Mouse (Mus musculus) hindbrain, embryonic 11.5 days (tissue): ENCODE results near the gene Psma1. TPM values are rescaled to one million over a fixed set of nuclear protein-coding genes. Genes with fewer than 3 reads are reported as not detected.

Source experiments
- ATAC-seq: fragments of 200-750 bp; cut with Nextera tagmentation; 2 replicates; pipeline ENCODE4 v1.8.0; 2017; ENCODE audit warnings: mild to moderate bottlenecking, moderate TSS enrichment, moderate library complexity; ENCODE audit not compliant: low FRiP score
- DNase-seq: peaks from one replicate; pipeline ENCODE4 v3.0.0-alpha.2; 2015; ENCODE audit warnings: low spot score
- H3K27ac ChIP-seq: fragments of 300-500 bp; sonication (generic); 2 replicates; pipeline ENCODE4 v1.5.1; 2014; ENCODE audit warnings: mild to moderate bottlenecking, low read depth, low read length
- H3K27me3 ChIP-seq: fragments of 300-500 bp; sonication (generic); 2 replicates; pipeline ENCODE4 v1.6.1; 2014; ENCODE audit warnings: mild to moderate bottlenecking, low read length, moderate library complexity, mixed read lengths; ENCODE audit not compliant: control insufficient read depth, insufficient read depth
- H3K36me3 ChIP-seq: fragments of 300-500 bp; sonication (generic); 2 replicates; pipeline ENCODE4 v1.6.1; 2014; ENCODE audit warnings: mild to moderate bottlenecking, low read length, moderate library complexity, mixed read lengths; ENCODE audit not compliant: control insufficient read depth, insufficient read depth
- H3K4me1 ChIP-seq: fragments of 300-500 bp; sonication (generic); replicated peaks from 2 replicates; pipeline ENCODE4 v1.6.1; 2014; ENCODE audit warnings: low read length, mixed read lengths; ENCODE audit not compliant: control insufficient read depth, insufficient read depth
- H3K4me2 ChIP-seq: fragments of 300-500 bp; sonication (generic); replicated peaks from 2 replicates; pipeline ENCODE4 v1.6.1; 2014; ENCODE audit warnings: mild to moderate bottlenecking, low read depth, low read length
- H3K4me3 ChIP-seq: fragments of 300-500 bp; sonication (generic); 2 replicates; pipeline ENCODE4 v1.5.1; 2014; ENCODE audit warnings: low read depth, low read length
- H3K9ac ChIP-seq: fragments of 300-500 bp; sonication (generic); 2 replicates; pipeline ENCODE4 v1.6.1; 2014; ENCODE audit warnings: low read depth, low read length
- H3K9me3 ChIP-seq: fragments of 300-500 bp; sonication (generic); 2 replicates; pipeline ENCODE4 v1.6.1; 2016; ENCODE audit warnings: low read length; ENCODE audit not compliant: control insufficient read depth
- WGBS: fragments of 180-500 bp; shearing (Covaris S2); extraction: QIAGEN DNeasy Blood & Tissue Kit; methylation state at CpG from one replicate; pipeline ENCODE4 v1.1.7; 2014; 5-methylcytosine and 5-hydroxymethylcytosine counted together
- polyA plus RNA-seq: library from polyadenylated mRNA; unstranded; fragments of >200 nt; fragmentation: Nextera tagmentation; extraction: Ambion mirVana; gene quantifications from 2 replicates; pipeline ENCODE4 v1.2.1, GENCODE M21; 2014

Gene Psma1
- 476 and 479 TPM in 2 replicates for polyA plus RNA-seq

DNA sequence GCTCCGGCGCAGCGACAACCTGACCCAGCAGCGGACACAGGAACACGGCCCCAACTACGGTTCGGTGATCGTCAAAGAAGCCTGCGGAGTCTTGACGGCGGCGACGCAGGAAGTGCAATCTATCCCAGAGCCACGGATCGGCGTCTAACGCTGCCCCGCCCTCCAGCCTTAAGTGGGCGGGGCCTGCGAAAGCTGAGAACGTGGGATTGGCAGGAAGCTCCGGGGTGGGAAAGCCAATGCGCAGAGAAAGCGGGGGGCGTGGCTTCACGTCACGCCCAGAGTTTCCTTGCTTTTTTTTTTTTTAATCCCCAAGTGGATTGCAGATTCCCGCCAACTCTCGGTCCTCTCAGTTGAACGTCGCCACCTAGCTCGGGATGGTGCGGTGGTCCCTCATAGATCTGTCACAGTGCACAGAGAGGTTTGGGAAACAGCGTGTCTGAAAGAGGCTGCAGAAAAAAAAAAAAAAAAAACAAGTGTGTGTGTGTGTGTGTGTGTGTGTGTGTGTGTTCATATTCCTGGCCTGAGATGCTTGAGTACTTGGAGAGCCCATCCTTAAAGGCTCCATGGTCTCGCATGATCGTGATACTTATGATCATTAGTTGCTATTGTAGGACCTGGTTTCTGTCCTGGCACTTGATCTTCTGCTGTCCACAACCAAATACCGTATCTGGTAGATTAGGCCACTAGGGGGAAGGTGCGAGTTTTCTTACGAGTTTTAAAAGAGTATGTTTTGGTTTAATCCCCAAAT lies at the start of gene Psma1:
Gene Psma1, minus strand, starts transcription at position 114 of the 748 bp plus-strand sequence.
- Histone ChIP-seq H3K27me3 (no peaks in the 10 kb centered on the region), H3K9me3 (no peaks in the 10 kb centered on the region), H3K4me2 (peak within 1 kb of the TSS; percentile 81), H3K9ac (peak within 1 kb of the TSS; percentile 85), H3K27ac (peak within 1 kb of the TSS; percentile 39), H3K4me3 (peak within 1 kb of the TSS; percentile 89), H3K36me3 (no peaks in the 10 kb centered on the region), H3K4me1 (no peaks in the 10 kb centered on the region)
- peak; percentile 94 for ATAC-seq
- peak; percentile 100 for DNase-seq
- WGBS = under 1% methylated on average over 39 of the region's 39 CpGs

DNA sequence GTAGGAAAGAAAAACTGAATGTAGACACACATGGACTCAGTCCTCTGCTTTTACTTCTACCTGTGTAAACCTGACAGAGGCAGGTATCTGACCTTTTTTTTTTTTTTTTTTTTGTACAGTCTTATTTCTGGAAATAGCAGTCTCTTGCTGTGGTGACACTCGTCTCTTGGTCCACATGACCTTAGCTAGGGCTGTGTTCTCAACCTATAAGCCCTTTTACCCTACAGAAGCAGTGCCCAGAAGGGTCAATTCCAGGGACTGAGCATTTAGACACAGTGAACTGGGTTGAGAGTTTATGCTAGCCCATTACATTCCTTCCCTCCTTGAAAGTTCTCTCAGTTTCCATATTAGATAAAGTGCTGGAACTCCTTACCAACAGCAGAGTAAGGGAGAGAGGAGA lies 47.6 kb upstream of the Psma1 start:
- H3K4me3 ChIP-seq = no peak overlapping the region
- H3K9me3 ChIP-seq = no peaks in the 10 kb centered on the region
- no peak overlapping the region for H3K9ac ChIP-seq
- WGBS = 89% methylated on average over 1 of the region's 1 CpGs
- DNase-seq = no peak
- no peaks in the 10 kb centered on the region for H3K36me3 ChIP-seq
- no peak overlapping the region for H3K27ac ChIP-seq
- no peaks in the 10 kb centered on the region for H3K4me1 ChIP-seq
- no peak overlapping the region for H3K4me2 ChIP-seq
- H3K27me3 ChIP-seq = no peaks in the 10 kb centered on the region
- ATAC-seq = no peak

DNA sequence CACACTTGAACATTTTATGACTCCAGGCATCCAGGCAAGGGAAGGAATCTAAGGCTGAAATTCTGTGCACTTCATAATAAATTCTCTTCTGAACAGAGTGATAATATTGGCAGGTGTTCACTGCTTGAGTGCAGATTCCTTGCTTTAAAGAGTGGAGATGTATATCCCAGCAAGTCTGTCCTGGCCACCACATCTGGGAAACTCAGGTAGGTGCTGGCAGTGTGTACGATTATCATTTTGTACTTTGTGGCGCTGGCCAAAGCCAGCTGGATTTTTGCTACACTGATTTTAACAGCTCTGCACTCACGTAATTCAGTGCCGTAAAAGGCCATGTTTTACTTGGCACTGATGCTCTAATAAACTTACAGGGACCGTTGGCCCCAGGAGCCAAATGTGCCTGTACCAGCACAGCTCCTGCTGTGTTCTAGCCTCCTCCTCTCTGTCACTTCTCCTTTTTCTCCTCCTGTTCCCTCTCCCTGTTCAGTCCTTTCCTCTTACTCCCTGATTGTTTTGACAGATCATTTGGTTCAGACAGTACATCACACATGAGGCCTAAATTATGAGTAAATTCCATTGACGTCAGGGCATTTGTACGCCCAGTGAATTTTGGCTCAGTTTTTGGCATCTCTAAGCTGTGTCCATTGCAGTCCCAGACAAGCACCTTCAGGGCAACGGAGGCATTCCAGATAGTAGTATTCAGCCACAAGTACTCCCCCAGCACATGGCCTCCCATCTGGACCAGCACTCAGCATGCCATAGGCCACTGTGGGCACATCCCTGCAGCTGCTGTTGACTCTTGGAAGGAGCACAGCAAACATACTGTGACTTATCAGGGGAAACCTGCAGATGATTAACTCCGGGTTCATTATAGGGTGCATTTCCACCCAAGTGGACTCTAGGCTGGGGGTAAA lies 46.9 kb upstream of the Psma1 start:
- no peak for DNase-seq
- no peaks in the 10 kb centered on the region for H3K4me1 ChIP-seq
- ATAC-seq = no peak
- H3K4me2 ChIP-seq = no peak overlapping the region
- H3K9me3 ChIP-seq = no peaks in the 10 kb centered on the region
- H3K27me3 ChIP-seq = no peaks in the 10 kb centered on the region
- H3K36me3 ChIP-seq = no peaks in the 10 kb centered on the region
- no peak overlapping the region for H3K27ac ChIP-seq
- no peak overlapping the region for H3K9ac ChIP-seq
- 70% methylated on average over 9 of the region's 9 CpGs for WGBS
- H3K4me3 ChIP-seq = no peak overlapping the region

DNA sequence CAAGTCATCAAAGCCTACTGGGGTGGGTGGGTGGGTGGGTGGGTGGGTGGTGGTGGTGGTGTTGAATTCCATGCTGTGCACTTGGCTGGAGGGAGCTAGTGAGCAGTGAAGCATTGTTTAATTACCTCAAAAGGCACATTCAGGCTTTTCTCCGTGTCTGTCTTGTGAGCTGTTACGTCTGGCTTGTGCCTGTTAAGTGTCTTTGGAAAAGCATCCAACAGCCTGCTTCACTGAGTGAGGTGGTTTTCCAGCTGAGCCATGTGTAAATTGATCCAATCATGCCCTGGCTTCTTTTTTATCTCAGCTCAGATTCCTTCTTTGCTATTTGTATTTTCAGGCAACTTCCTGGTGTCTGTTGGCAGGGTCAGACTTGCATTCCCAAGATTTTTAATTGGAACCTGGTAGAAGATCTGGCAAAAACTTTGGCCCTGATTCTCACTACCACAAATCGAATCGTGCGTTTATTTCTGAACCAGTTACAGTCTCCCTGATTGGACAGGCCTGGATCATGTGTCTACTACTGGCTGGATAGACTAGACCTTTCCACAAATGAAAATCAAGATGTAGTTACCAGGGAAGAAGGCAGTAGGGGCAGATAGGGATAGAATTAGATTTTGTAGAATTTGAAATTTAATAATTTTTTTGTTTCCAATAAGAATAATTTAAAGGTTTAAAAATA lies 45.9 kb upstream of the Psma1 start:
- Histone ChIP-seq H3K4me3 (no peak overlapping the region), H3K9ac (no peak overlapping the region), H3K4me2 (no peak overlapping the region), H3K9me3 (no peaks in the 10 kb centered on the region), H3K27me3 (no peaks in the 10 kb centered on the region), H3K36me3 (no peaks in the 10 kb centered on the region), H3K27ac (no peak overlapping the region), H3K4me1 (no peaks in the 10 kb centered on the region)
- WGBS = 53% methylated on average over 5 of the region's 5 CpGs
- DNase-seq (no peak), ATAC-seq (no peak)

DNA sequence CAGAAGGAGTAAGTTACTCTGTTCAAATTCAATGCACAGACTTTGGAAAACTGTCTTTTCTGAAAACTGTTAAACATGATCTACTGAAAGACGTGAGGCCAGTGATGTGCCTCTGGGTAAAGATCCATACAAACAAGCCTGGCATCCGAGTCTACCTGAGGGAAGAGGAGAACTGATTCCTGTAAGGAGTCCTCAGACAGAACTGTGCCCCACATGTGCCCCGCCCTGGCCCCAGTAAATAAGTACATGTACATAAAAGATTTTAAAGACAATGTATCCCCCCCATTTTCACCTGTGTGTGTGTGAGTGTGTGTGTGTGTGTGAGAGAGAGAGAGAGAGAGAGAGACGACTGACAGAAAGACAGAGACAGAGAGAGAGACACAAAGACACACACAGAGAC lies 42.0 kb upstream of the Psma1 start:
- H3K36me3 ChIP-seq = no peaks in the 10 kb centered on the region
- no peak for ATAC-seq
- WGBS = 76% methylated on average over 4 of the region's 4 CpGs
- no peak overlapping the region for H3K27ac ChIP-seq
- DNase-seq = no peak
- H3K9ac ChIP-seq = no peak overlapping the region
- H3K9me3 ChIP-seq = no peaks in the 10 kb centered on the region
- H3K4me3 ChIP-seq = no peak overlapping the region
- no peak overlapping the region for H3K4me2 ChIP-seq
- H3K4me1 ChIP-seq = no peaks in the 10 kb centered on the region
- H3K27me3 ChIP-seq = no peaks in the 10 kb centered on the region

DNA sequence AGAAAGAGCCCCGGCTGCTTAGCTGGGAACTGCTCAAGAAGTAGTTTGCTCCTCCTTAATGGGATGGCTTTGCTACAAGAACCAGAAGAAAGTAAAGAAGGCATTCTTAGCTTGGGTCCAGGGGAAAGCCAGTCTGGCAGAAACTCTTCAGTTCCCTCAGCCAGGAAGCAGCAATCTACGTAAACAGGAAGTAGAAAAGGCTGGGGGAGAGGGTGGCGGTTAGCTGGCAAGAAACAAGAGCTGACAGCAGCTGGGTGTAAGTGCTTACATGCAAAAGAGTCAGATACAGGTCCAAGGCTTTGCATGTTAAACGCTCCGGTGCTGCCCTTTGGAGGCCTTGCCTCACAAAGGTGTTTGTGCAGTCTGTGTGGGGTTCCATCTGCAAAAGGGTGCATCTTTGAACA lies 41.5 kb upstream of the Psma1 start:
- no peak for ATAC-seq
- no peaks in the 10 kb centered on the region for H3K9me3 ChIP-seq
- 80% methylated on average over 5 of the region's 5 CpGs for WGBS
- H3K36me3 ChIP-seq = no peaks in the 10 kb centered on the region
- no peaks in the 10 kb centered on the region for H3K4me1 ChIP-seq
- no peak overlapping the region for H3K4me3 ChIP-seq
- no peak overlapping the region for H3K9ac ChIP-seq
- H3K27ac ChIP-seq = no peak overlapping the region
- H3K27me3 ChIP-seq = no peaks in the 10 kb centered on the region
- DNase-seq = no peak
- no peak overlapping the region for H3K4me2 ChIP-seq

DNA sequence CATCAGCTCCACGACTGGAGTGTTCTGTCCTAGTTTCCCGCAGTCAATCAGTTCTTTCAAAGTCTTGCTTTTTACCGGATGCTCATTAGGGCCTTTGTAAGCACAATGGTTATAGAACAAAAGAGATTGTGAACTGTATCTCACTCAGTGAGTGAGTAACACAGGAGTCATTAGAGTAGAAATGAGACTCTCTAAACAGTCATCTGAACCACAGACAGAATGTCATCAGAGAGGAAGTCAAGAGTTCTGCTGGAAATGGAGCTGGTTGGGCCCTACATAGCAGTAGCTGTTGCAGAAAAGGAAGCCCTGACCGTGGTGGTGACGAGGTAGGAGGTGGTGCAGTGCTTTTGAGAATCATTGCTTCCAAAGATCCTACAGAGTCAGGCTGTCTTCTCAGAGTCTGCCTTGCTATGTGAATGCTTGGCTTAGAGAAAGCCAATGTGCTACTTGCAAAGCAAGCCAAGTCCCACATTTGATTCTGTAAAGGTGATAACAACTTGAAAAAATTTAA lies 40.5 kb upstream of the Psma1 start:
- Histone ChIP-seq H3K36me3 (no peaks in the 10 kb centered on the region), H3K4me3 (no peak overlapping the region), H3K4me2 (no peak overlapping the region), H3K27me3 (no peaks in the 10 kb centered on the region), H3K27ac (no peak overlapping the region), H3K4me1 (no peaks in the 10 kb centered on the region), H3K9ac (no peak overlapping the region), H3K9me3 (no peaks in the 10 kb centered on the region)
- no peak for DNase-seq
- no peak for ATAC-seq
- 40% methylated on average over 5 of the region's 5 CpGs for WGBS

DNA sequence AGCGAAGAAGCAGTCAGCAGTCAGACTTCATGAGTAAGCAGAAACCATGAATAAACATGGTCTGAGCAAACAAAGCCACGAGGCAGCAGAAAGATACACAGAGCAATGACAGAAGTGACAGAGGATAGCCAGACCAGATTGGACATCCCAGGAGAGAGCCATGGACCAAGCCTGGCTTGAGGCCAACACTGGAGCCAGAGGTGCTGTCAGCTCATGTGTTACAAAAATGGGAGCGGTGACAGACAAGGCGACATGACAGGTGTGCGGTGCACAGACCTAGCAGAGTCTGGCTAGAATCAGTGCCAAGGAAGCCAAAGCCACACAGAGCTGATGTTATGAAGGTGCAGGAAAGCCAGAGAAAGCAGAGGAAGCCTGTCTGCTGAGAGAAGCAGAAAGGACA lies 35.3 kb upstream of the Psma1 start:
- H3K9ac ChIP-seq = no peak overlapping the region
- H3K9me3 ChIP-seq = no peaks in the 10 kb centered on the region
- DNase-seq = no peak
- no peak overlapping the region for H3K4me3 ChIP-seq
- no peaks in the 10 kb centered on the region for H3K4me1 ChIP-seq
- no peaks in the 10 kb centered on the region for H3K36me3 ChIP-seq
- H3K27ac ChIP-seq = no peak overlapping the region
- no peak overlapping the region for H3K4me2 ChIP-seq
- H3K27me3 ChIP-seq = no peaks in the 10 kb centered on the region
- ATAC-seq = no peak
- 81% methylated on average over 5 of the region's 5 CpGs for WGBS
